Mouse (Mus musculus) spleen, adult 18-20 months (tissue): ENCODE data around the gene Zup1.
A peak's percentile ranks its signal among the peaks of the same experiment; 100 is the strongest.
"Not testable (repeated sequence)": the region's sequence is repeated elsewhere in the genome, so short reads cannot be mapped to it uniquely, and the experiment has no call there.

ENCODE experiments used
- DNase-seq, 2 experiments: peaks; one replicate each; pipeline ENCODE4 v3.0.0; 2022; ENCODE audit warnings: mixed read lengths in 2 of 2

Zup1 gene

GRCm38 (mm10) chr10:33950803-33951583 is at the start of gene Zup1:
TSS of gene Zup1 (minus strand) at chr10:33951269.
- DNase-seq = peak; percentile 76 to 83

- no peak for DNase-seq
Measured at GRCm38 (mm10) chr10:33998397-33998796, 47.3 kb upstream of the Zup1 start.

- not testable (repeated sequence) for DNase-seq
Measured at GRCm38 (mm10) chr10:33996686-33997085, 45.6 kb upstream of the Zup1 start.

GRCm38 (mm10) chr10:33986771-33987170 is 35.7 kb upstream of the Zup1 start:
- peak in 1 of 2 experiments; percentile 61 for DNase-seq

GRCm38 (mm10) chr10:33974781-33975494 is 23.9 kb upstream of the Zup1 start:
- no peak for DNase-seq

- DNase-seq = no peak
Measured at GRCm38 (mm10) chr10:33952509-33952908, 1.4 kb upstream of the Zup1 start.

- DNase-seq = no peak
Measured at GRCm38 (mm10) chr10:33946336-33946735, 4.7 kb downstream of the Zup1 start.

GRCm38 (mm10) chr10:33945390-33945789 is 5.7 kb downstream of the Zup1 start:
- DNase-seq = no peak

- DNase-seq = no peak
Measured at GRCm38 (mm10) chr10:33940702-33941101, 10.4 kb downstream of the Zup1 start.

GRCm38 (mm10) chr10:33905489-33905888 is 45.6 kb downstream of the Zup1 start:
- no peak for DNase-seq

GRCm38 (mm10) chr10:33904530-33905481 is 46.3 kb downstream of the Zup1 start, which contains the start of gene Rsph4a:
TSS of gene Rsph4a (plus strand) at chr10:33905111.
- DNase-seq = no peak

GRCm38 (mm10) chr10:33901520-33901919 is 49.5 kb downstream of the Zup1 start:
- not testable (repeated sequence) for DNase-seq

- not testable (repeated sequence) for DNase-seq
Measured at GRCm38 (mm10) chr10:33882411-33882810, 68.7 kb downstream of the Zup1 start.

- DNase-seq = no peak
Measured at GRCm38 (mm10) chr10:33872672-33873398, 78.2 kb downstream of the Zup1 start.

- DNase-seq = no peak
Measured at GRCm38 (mm10) chr10:33870441-33870840, 80.6 kb downstream of the Zup1 start.
